Mouse (Mus musculus) liver, postnatal 0 days (tissue): ENCODE data around the gene Dock1.

Source experiments
- CTCF ChIP-seq: sonication (generic); IDR thresholded peaks from 2 replicates; pipeline ENCODE4 v1.5.1; 2016; ENCODE audit warnings: antibody characterized with exemption, low read depth
- EP300 ChIP-seq: IDR thresholded peaks from 2 replicates; pipeline ENCODE4 v1.6.1; 2016; ENCODE audit warnings: antibody characterized with exemption, low read depth, mild to moderate bottlenecking

DNA sequence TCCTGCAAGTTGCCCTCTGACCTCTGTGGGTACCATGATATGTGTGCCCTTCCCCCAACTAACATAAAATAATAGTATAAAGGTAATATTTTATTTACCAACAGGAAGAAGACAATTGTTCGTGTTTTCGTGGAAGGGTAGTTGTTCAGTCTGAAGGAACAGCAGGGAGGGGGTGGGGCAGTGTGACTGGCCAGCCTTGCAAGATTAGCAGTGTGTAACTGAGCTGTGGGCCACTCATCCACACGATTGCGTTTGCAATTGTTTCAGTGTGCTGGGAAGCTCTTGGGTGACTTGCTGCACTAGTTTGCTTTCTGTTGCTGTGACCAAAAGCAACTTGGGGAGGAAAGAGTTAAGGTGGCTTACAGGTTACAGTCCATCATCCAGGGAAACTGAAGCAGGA, 7.4 kb downstream of the Dock1 start:
- TF ChIP-seq CTCF (no peak), EP300 (no peak)
